Mouse (Mus musculus) ES-Bruce4 (cell line): ENCODE results near the gene Itgb6.

Source experiments
- CTCF ChIP-seq: IDR thresholded peaks from one replicate; pipeline ENCODE4 v1.8.1; 2011; ENCODE audit warnings: low read depth, low read length
- EP300 ChIP-seq: IDR thresholded peaks from 2 replicates; pipeline ENCODE4 v1.6.1; 2011; ENCODE audit warnings: low read depth, low read length; ENCODE audit not compliant: insufficient read depth
- POLR2A ChIP-seq: IDR thresholded peaks from one replicate; pipeline ENCODE4 v1.8.1; 2011; ENCODE audit warnings: low read length; ENCODE audit not compliant: insufficient read depth

- no peak for TF ChIP-seq POLR2A
- no peak for TF ChIP-seq EP300
- no peak for TF ChIP-seq CTCF
Observed at GRCm38 (mm10) chr2:60614758-60615157, 107.7 kb downstream of the Itgb6 start.
